Mouse (Mus musculus) thymus, adult 2 months (tissue): ENCODE measurements around the gene Zmiz1.

Source experiments
- CTCF ChIP-seq: fragments of 200-500 bp; IDR thresholded peaks from 2 replicates; pipeline ENCODE4 v1.5.1; 2012; ENCODE audit warnings: mild to moderate bottlenecking, control low read depth, low read length, moderate library complexity, borderline replicate concordance; ENCODE audit not compliant: control insufficient read depth, poor library complexity, insufficient read depth; ENCODE audit errors: extremely low read depth
- POLR2A ChIP-seq: fragments of 200-500 bp; IDR thresholded peaks from 2 replicates; pipeline ENCODE4 v1.6.1; 2012; ENCODE audit warnings: mild to moderate bottlenecking, low read length, control low read depth, moderate library complexity; ENCODE audit not compliant: control insufficient read depth, poor library complexity, insufficient read depth; ENCODE audit errors: extremely low read depth

GRCm38 (mm10) chr14:25588946-25589937, 130.3 kb downstream of the Zmiz1 start:
- TF ChIP-seq POLR2A, result no peak
- TF ChIP-seq CTCF, result no peak
